Mouse (Mus musculus) hindbrain, embryonic 13.5 days (tissue): ENCODE results near the gene Pidd1. TPM values are rescaled to one million over a fixed set of nuclear protein-coding genes. Genes with fewer than 3 reads are reported as not detected.
A peak's percentile ranks its signal among the peaks of the same experiment; 100 is the strongest.

Experiments
- ATAC-seq: fragments of 200-750 bp; cut with Nextera tagmentation; 2 replicates; pipeline ENCODE4 v1.8.0; 2017; ENCODE audit warnings: moderate TSS enrichment; ENCODE audit not compliant: low FRiP score
- H3K27ac ChIP-seq: fragments of 300-500 bp; sonication (generic); 2 replicates; pipeline ENCODE4 v1.5.1; 2015; ENCODE audit warnings: inconsistent platforms, mild to moderate bottlenecking, moderate library complexity
- H3K27me3 ChIP-seq: fragments of 300-500 bp; sonication (generic); 2 replicates; pipeline ENCODE4 v1.6.1; 2015; ENCODE audit warnings: mild to moderate bottlenecking, inconsistent platforms
- H3K36me3 ChIP-seq: fragments of 300-500 bp; sonication (generic); 2 replicates; pipeline ENCODE4 v1.6.1; 2015; ENCODE audit warnings: mild to moderate bottlenecking, inconsistent platforms
- H3K4me1 ChIP-seq: fragments of 300-500 bp; sonication (generic); replicated peaks from 2 replicates; pipeline ENCODE4 v1.6.1; 2015; ENCODE audit warnings: inconsistent platforms
- H3K4me2 ChIP-seq: fragments of 300-500 bp; sonication (generic); 2 replicates; pipeline ENCODE4 v1.6.1; 2015; ENCODE audit warnings: inconsistent platforms, mild to moderate bottlenecking, moderate library complexity
- H3K4me3 ChIP-seq: fragments of 300-500 bp; sonication (generic); 2 replicates; pipeline ENCODE4 v1.5.1; 2015; ENCODE audit warnings: mild to moderate bottlenecking, inconsistent platforms
- H3K9ac ChIP-seq: fragments of 300-500 bp; sonication (generic); 2 replicates; pipeline ENCODE4 v1.6.1; 2015; ENCODE audit warnings: mild to moderate bottlenecking, inconsistent platforms
- H3K9me3 ChIP-seq: fragments of 300-500 bp; sonication (generic); 2 replicates; pipeline ENCODE4 v1.6.1; 2016; ENCODE audit warnings: inconsistent platforms
- WGBS: fragments of 180-500 bp; shearing (Covaris S2); methylation state at CpG from one replicate; pipeline ENCODE4 v1.1.7; 2015; 5-methylcytosine and 5-hydroxymethylcytosine counted together
- polyA plus RNA-seq: library from polyadenylated mRNA; unstranded; fragments of >200 nt; fragmentation: Nextera tagmentation; extraction: Ambion mirVana; gene quantifications from 2 replicates; pipeline ENCODE4 v1.2.1, GENCODE M21; 2015

Pidd1 gene
- polyA plus RNA-seq = 4.9 and 5.7 TPM in 2 replicates

GRCm38 (mm10) chr7:141443828-141444237, at the start of gene Pidd1:
Gene Pidd1, minus strand, starts transcription at chr7:141444025.
- H3K4me2 ChIP-seq = peak within 1 kb of the TSS; percentile 64
- ATAC-seq = no peak
- WGBS = under 1% methylated on average over 25 of the region's 25 CpGs

GRCm38 (mm10) chr7:141492738-141493137, 48.9 kb upstream of the Pidd1 start:
- Histone ChIP-seq H3K36me3 (peaks cover 57% of the 10 kb centered on the region), H3K9ac (no peak overlapping the region), H3K9me3 (no peaks in the 10 kb centered on the region), H3K27me3 (no peaks in the 10 kb centered on the region), H3K4me2 (no peak overlapping the region), H3K27ac (no peak overlapping the region), H3K4me1 (no peaks in the 10 kb centered on the region), H3K4me3 (no peak overlapping the region)
- no peak for ATAC-seq
- WGBS = 85% methylated on average over 5 of the region's 5 CpGs

More at GRCm38 (mm10) chr7:141443828-141444237, at the start of gene Pidd1:
- peaks cover 30% of the 10 kb centered on the region for H3K4me1 ChIP-seq
- H3K4me3 ChIP-seq = peak within 1 kb of the TSS; percentile 37
- no peaks in the 10 kb centered on the region for H3K9me3 ChIP-seq
- no peak within 1 kb of the TSS for H3K27ac ChIP-seq
- peaks cover 9% of the 10 kb centered on the region for H3K36me3 ChIP-seq
- no peaks in the 10 kb centered on the region for H3K27me3 ChIP-seq
- H3K9ac ChIP-seq = peak within 1 kb of the TSS; percentile 70

GRCm38 (mm10) chr7:141491151-141491550, 47.3 kb upstream of the Pidd1 start:
- ATAC-seq = no peak
- Histone ChIP-seq H3K9ac (no peak overlapping the region), H3K4me2 (no peak overlapping the region), H3K9me3 (no peaks in the 10 kb centered on the region), H3K4me1 (peaks cover 14% of the 10 kb centered on the region), H3K36me3 (peaks cover 43% of the 10 kb centered on the region), H3K4me3 (no peak overlapping the region), H3K27me3 (no peaks in the 10 kb centered on the region), H3K27ac (no peak overlapping the region)
- WGBS = 74% methylated on average over 2 of the region's 2 CpGs

- Histone ChIP-seq H3K9ac (peak overlapping the region; percentile 44; the same call in 1 of the 2 replicates), H3K36me3 (peaks cover 7% of the 10 kb centered on the region), H3K27ac (no peak overlapping the region), H3K27me3 (peaks cover 15% of the 10 kb centered on the region), H3K4me3 (no peak overlapping the region), H3K9me3 (no peaks in the 10 kb centered on the region), H3K4me2 (no peak overlapping the region), H3K4me1 (peaks cover 41% of the 10 kb centered on the region)
- WGBS = 64% methylated on average over 7 of the region's 7 CpGs
- ATAC-seq = no peak
These were observed 43.3 kb upstream of the Pidd1 start for GRCm38 (mm10) chr7:141487141-141487540.

GRCm38 (mm10) chr7:141486239-141486638, 42.4 kb upstream of the Pidd1 start:
- H3K9me3 ChIP-seq = no peaks in the 10 kb centered on the region
- H3K36me3 ChIP-seq = no peaks in the 10 kb centered on the region
- H3K4me2 ChIP-seq = no peak overlapping the region
- H3K4me1 ChIP-seq = peaks cover 48% of the 10 kb centered on the region
- no peak overlapping the region for H3K27ac ChIP-seq
- H3K4me3 ChIP-seq = no peak overlapping the region
- 0 out of 2 replicates have a peak overlapping the region, but pooled peaks have one; percentile 13 for H3K9ac ChIP-seq
- 82% methylated on average over 1 of the region's 1 CpGs for WGBS
- ATAC-seq = no peak
- H3K27me3 ChIP-seq = peaks cover 15% of the 10 kb centered on the region

- Histone ChIP-seq H3K27ac (no peak overlapping the region), H3K4me1 (peaks cover 54% of the 10 kb centered on the region), H3K36me3 (no peaks in the 10 kb centered on the region), H3K9ac (no peak overlapping the region; the same call in 1 of the 2 replicates), H3K4me3 (no peak overlapping the region), H3K4me2 (no peak overlapping the region), H3K9me3 (no peaks in the 10 kb centered on the region), H3K27me3 (peaks cover 15% of the 10 kb centered on the region)
- 87% methylated on average over 2 of the region's 2 CpGs for WGBS
- ATAC-seq = no peak
These were observed 41.8 kb upstream of the Pidd1 start for GRCm38 (mm10) chr7:141485606-141486005.

- peaks cover 16% of the 10 kb centered on the region for H3K27me3 ChIP-seq
- H3K4me3 ChIP-seq = no peak overlapping the region
- peaks cover 57% of the 10 kb centered on the region for H3K4me1 ChIP-seq
- H3K27ac ChIP-seq = no peak overlapping the region
- 74% methylated on average over 2 of the region's 2 CpGs for WGBS
- H3K36me3 ChIP-seq = no peaks in the 10 kb centered on the region
- no peak overlapping the region; the same call in 1 of the 2 replicates for H3K9ac ChIP-seq
- no peaks in the 10 kb centered on the region for H3K9me3 ChIP-seq
- H3K4me2 ChIP-seq = no peak overlapping the region
- ATAC-seq = no peak
These were observed 41.4 kb upstream of the Pidd1 start for GRCm38 (mm10) chr7:141485186-141485585.

- no peaks in the 10 kb centered on the region for H3K9me3 ChIP-seq
- no peak overlapping the region for H3K9ac ChIP-seq
- WGBS = 72% methylated on average over 5 of the region's 5 CpGs
- peak overlapping the region; percentile 2; the same call in 1 of the 2 replicates for H3K4me2 ChIP-seq
- peaks cover 18% of the 10 kb centered on the region for H3K27me3 ChIP-seq
- H3K4me3 ChIP-seq = no peak overlapping the region
- ATAC-seq = no peak
- peaks cover 57% of the 10 kb centered on the region for H3K4me1 ChIP-seq
- H3K27ac ChIP-seq = no peak overlapping the region
- no peaks in the 10 kb centered on the region for H3K36me3 ChIP-seq
These were observed 40.6 kb upstream of the Pidd1 start for GRCm38 (mm10) chr7:141484186-141485120.

GRCm38 (mm10) chr7:141483114-141483653, 39.4 kb upstream of the Pidd1 start:
- H3K4me2 ChIP-seq = peak overlapping the region; percentile 85
- no peaks in the 10 kb centered on the region for H3K9me3 ChIP-seq
- 84% methylated on average over 6 of the region's 6 CpGs for WGBS
- peaks cover 18% of the 10 kb centered on the region for H3K27me3 ChIP-seq
- H3K36me3 ChIP-seq = no peaks in the 10 kb centered on the region
- H3K27ac ChIP-seq = no peak overlapping the region
- no peak for ATAC-seq
- H3K4me1 ChIP-seq = peaks cover 57% of the 10 kb centered on the region
- peak overlapping the region; percentile 79; the same call in 1 of the 2 replicates for H3K9ac ChIP-seq
- H3K4me3 ChIP-seq = peak overlapping the region; percentile 61; the same call in 1 of the 2 replicates

GRCm38 (mm10) chr7:141482531-141483024, 38.8 kb upstream of the Pidd1 start:
- 5% methylated on average over 11 of the region's 11 CpGs for WGBS
- H3K9ac ChIP-seq = peak overlapping the region; percentile 79
- H3K4me1 ChIP-seq = peaks cover 57% of the 10 kb centered on the region
- peaks cover 24% of the 10 kb centered on the region for H3K27me3 ChIP-seq
- H3K9me3 ChIP-seq = no peaks in the 10 kb centered on the region
- H3K27ac ChIP-seq = peak overlapping the region; percentile 77
- H3K4me3 ChIP-seq = peak overlapping the region; percentile 61
- peak overlapping the region; percentile 85 for H3K4me2 ChIP-seq
- no peak; the same call in 1 of the 2 replicates for ATAC-seq
- no peaks in the 10 kb centered on the region for H3K36me3 ChIP-seq

- H3K9ac ChIP-seq = peak overlapping the region; percentile 79
- H3K27me3 ChIP-seq = peaks cover 33% of the 10 kb centered on the region
- no peaks in the 10 kb centered on the region for H3K36me3 ChIP-seq
- H3K27ac ChIP-seq = peak overlapping the region; percentile 77
- ATAC-seq = peak; percentile 60
- peak overlapping the region; percentile 85 for H3K4me2 ChIP-seq
- no peaks in the 10 kb centered on the region for H3K9me3 ChIP-seq
- under 1% methylated on average over 81 of the region's 81 CpGs for WGBS
- H3K4me3 ChIP-seq = peak overlapping the region; percentile 61
- H3K4me1 ChIP-seq = peaks cover 53% of the 10 kb centered on the region
These were observed 37.9 kb upstream of the Pidd1 start for GRCm38 (mm10) chr7:141481498-141482401.
